Mouse (Mus musculus) brain, embryonic 18.5 days (tissue): ENCODE data around the gene A530084C06Rik.

ENCODE experiments used
- DNase-seq: peaks from one replicate; pipeline ENCODE4 v3.0.0-alpha.2; 2012; ENCODE audit warnings: low read depth, low spot score

Gene A530084C06Rik

GRCm38 (mm10) chr13:31558521-31559418 is at the start of gene A530084C06Rik:
Gene A530084C06Rik, minus strand, starts transcription at chr13:31559333.
- no peak for DNase-seq

GRCm38 (mm10) chr13:31603964-31604363 is 44.8 kb upstream of the A530084C06Rik start:
- no peak for DNase-seq

GRCm38 (mm10) chr13:31599576-31599975 is 40.4 kb upstream of the A530084C06Rik start:
- no peak for DNase-seq

GRCm38 (mm10) chr13:31587341-31587740 is 28.2 kb upstream of the A530084C06Rik start:
- DNase-seq: no peak

- no peak for DNase-seq
Measured at GRCm38 (mm10) chr13:31579866-31580265, 20.7 kb upstream of the A530084C06Rik start.

GRCm38 (mm10) chr13:31578389-31578788 is 19.3 kb upstream of the A530084C06Rik start:
- no peak for DNase-seq

GRCm38 (mm10) chr13:31577576-31577975 is 18.4 kb upstream of the A530084C06Rik start:
- no peak for DNase-seq

GRCm38 (mm10) chr13:31576696-31577095 is 17.6 kb upstream of the A530084C06Rik start:
- no peak for DNase-seq

GRCm38 (mm10) chr13:31574627-31575026 is 15.5 kb upstream of the A530084C06Rik start:
- no peak for DNase-seq

- DNase-seq: no peak
Measured at GRCm38 (mm10) chr13:31572806-31573508, 13.8 kb upstream of the A530084C06Rik start.

GRCm38 (mm10) chr13:31567617-31568294 is 8.6 kb upstream of the A530084C06Rik start:
- DNase-seq: no peak

- DNase-seq: no peak
Measured at GRCm38 (mm10) chr13:31567099-31567498, 8.0 kb upstream of the A530084C06Rik start.

GRCm38 (mm10) chr13:31564394-31564793 is 5.3 kb upstream of the A530084C06Rik start:
- DNase-seq: no peak

GRCm38 (mm10) chr13:31559419-31560144 is 449 bp upstream of the A530084C06Rik start:
- no peak for DNase-seq

GRCm38 (mm10) chr13:31557768-31558520 is 1.2 kb downstream of the A530084C06Rik start:
- DNase-seq: no peak

GRCm38 (mm10) chr13:31556964-31557767 is 2.0 kb downstream of the A530084C06Rik start:
- no peak for DNase-seq

- no peak for DNase-seq
Measured at GRCm38 (mm10) chr13:31555834-31556233, 3.3 kb downstream of the A530084C06Rik start, which contains the start of gene Foxq1. Gene Foxq1, plus strand, starts transcription at chr13:31556134.

GRCm38 (mm10) chr13:31547610-31548009 is 11.5 kb downstream of the A530084C06Rik start:
- no peak for DNase-seq

GRCm38 (mm10) chr13:31547204-31547603 is 11.9 kb downstream of the A530084C06Rik start:
- DNase-seq: no peak

- DNase-seq: no peak
Measured at GRCm38 (mm10) chr13:31546784-31547183, 12.3 kb downstream of the A530084C06Rik start.
